In the genomic region with DNA sequence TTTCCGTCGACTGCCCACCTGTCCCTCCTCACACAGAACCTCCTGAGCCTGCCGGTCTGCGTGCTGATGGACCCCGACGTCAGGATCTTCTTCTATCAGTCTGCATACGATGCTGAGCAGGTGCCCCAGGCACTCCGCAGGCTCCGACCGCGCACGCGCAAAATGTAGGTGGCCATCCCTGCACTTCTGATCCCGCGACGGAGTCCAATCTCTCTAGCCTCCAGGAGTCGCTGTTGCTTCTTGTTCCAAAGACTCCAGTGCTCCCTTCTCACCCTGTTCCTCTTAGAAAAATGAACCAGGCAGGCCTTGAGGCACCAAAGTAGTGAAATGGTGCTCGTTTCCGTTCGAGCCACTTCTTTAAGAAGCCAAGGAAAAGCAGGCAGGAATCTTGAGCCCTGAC, we compare ENCODE assay signal across 9 mouse cellular contexts. TPM values are rescaled to one million over a fixed set of nuclear protein-coding genes. Genes with fewer than 3 reads are reported as not detected.
A peak's percentile ranks its signal among the peaks of the same experiment; 100 is the strongest.
DNase-seq lines count a peak whose midpoint lies in the region; ATAC-seq and TF ChIP-seq lines count a peak whose summit lies in the region.
"Had no signal": no experiment of that assay in that cellular context is flagged by ENCODE, and none has a peak within 500 bp of the region (broad histone marks: within the 10 kb centered on the region; RNA-seq: fewer than 3 reads in every experiment).

No protein-coding gene starts in this region.

- ATAC-seq in forebrain, embryonic 11.5 days (replicated peaks; ENCODE audit: low FRiP score) = no peak
- 0 out of 2 replicates have a peak, but pooled peaks have one; percentile 28 for ATAC-seq in midbrain, embryonic 16.5 days
- no peak for ATAC-seq in erythroblast, adult 5-6 weeks (replicated peaks; ENCODE audit: low FRiP score, poor library complexity, severe bottlenecking)

- no peak overlapping the region for H3K4me2 ChIP-seq in forebrain, embryonic 11.5 days (ENCODE audit: low read depth, low read length, severe bottlenecking)
- H3K4me2 ChIP-seq in midbrain, embryonic 16.5 days (ENCODE audit: low read length) = peak overlapping the region; percentile 25
- H3K4me2 ChIP-seq: embryonic facial prominence, embryonic 13.5 days had no signal

- no peak overlapping the region for H3K27ac ChIP-seq in forebrain, embryonic 11.5 days (ENCODE audit: low read depth, low read length)
- H3K27ac ChIP-seq in layer of hippocampus, adult 2 months = no peak overlapping the region
- no peak overlapping the region for H3K27ac ChIP-seq in midbrain, embryonic 16.5 days (ENCODE audit: low read length)
- H3K27ac ChIP-seq: embryonic facial prominence, embryonic 13.5 days had no signal

- no peak overlapping the region for H3K9ac ChIP-seq in forebrain, embryonic 11.5 days (ENCODE audit: low read length)
- H3K9ac ChIP-seq in midbrain, embryonic 16.5 days (ENCODE audit: low read depth, low read length) = no peak overlapping the region
- H3K9ac ChIP-seq: embryonic facial prominence, embryonic 13.5 days had no signal

- 21% methylated on average over 20 of the region's 20 CpGs for WGBS in forebrain, embryonic 11.5 days
- WGBS in midbrain, embryonic 16.5 days = 20% methylated on average over 20 of the region's 20 CpGs

- peak; percentile 18 for DNase-seq in ovary, postnatal 14 days (ENCODE audit: low spot score)
- DNase-seq in ovary, postnatal 10 days (ENCODE audit: low spot score) = no peak
- DNase-seq in brain, embryonic 14.5 days (ENCODE audit: low read depth) = peak; percentile 78
- DNase-seq in forebrain, embryonic 11.5 days (ENCODE audit: low spot score) = peak; percentile 69
- DNase-seq in layer of hippocampus, adult 2 months (ENCODE audit: low spot score in 2 of 2) = peak in 1 of 2 experiments; percentile 45
- DNase-seq in thymus, postnatal 25 days = no peak

- no peak for TF ChIP-seq POLR2A in brain, embryonic 14.5 days (IDR thresholded peaks at IDR 0.05; ENCODE audit: borderline replicate concordance, extremely low read depth, insufficient read depth, insufficient read length, poor library complexity, severe bottlenecking)

- H3K27me3 ChIP-seq in forebrain, embryonic 11.5 days (ENCODE audit: control insufficient read depth, insufficient read depth, low read length) = no peaks in the 10 kb centered on the region
- H3K27me3 ChIP-seq in midbrain, embryonic 16.5 days (ENCODE audit: control insufficient read depth, insufficient read depth, low read depth, low read length) = peaks cover 3% of the 10 kb centered on the region; the same call in 1 of the 2 replicates

- TF ChIP-seq CTCF in brain, embryonic 14.5 days (IDR thresholded peaks at IDR 0.05; ENCODE audit: borderline replicate concordance, extremely low read depth, insufficient read depth, insufficient read length) = peak; percentile 50; the same call in 1 of the 2 replicates
- peak; percentile 70 for TF ChIP-seq CTCF in layer of hippocampus, adult 2 months (conservative IDR thresholded peaks at IDR 0.05)

- H3K4me1 ChIP-seq in forebrain, embryonic 11.5 days (replicated peaks; ENCODE audit: control insufficient read depth, insufficient read depth, low read length) = no peaks in the 10 kb centered on the region
- no peaks in the 10 kb centered on the region; the same call in 1 of the 2 replicates for H3K4me1 ChIP-seq in midbrain, embryonic 16.5 days (ENCODE audit: control insufficient read depth, insufficient read depth, low read length)
- H3K4me1 ChIP-seq: embryonic facial prominence, embryonic 13.5 days had no signal

- H3K36me3 ChIP-seq in forebrain, embryonic 11.5 days (ENCODE audit: control insufficient read depth, insufficient read depth, low read length) = no peaks in the 10 kb centered on the region
- H3K36me3 ChIP-seq in midbrain, embryonic 16.5 days (ENCODE audit: control insufficient read depth, insufficient read depth, low read length) = no peaks in the 10 kb centered on the region
- H3K36me3 ChIP-seq: embryonic facial prominence, embryonic 13.5 days had no signal

- H3K9me3 ChIP-seq in forebrain, embryonic 11.5 days (ENCODE audit: control insufficient read depth, low read length) = no peaks in the 10 kb centered on the region
- no peaks in the 10 kb centered on the region for H3K9me3 ChIP-seq in midbrain, embryonic 16.5 days (replicated peaks; ENCODE audit: control insufficient read depth, low read length, poor library complexity, severe bottlenecking)
- H3K9me3 ChIP-seq: embryonic facial prominence, embryonic 13.5 days had no signal

- H3K4me3 ChIP-seq in forebrain, embryonic 11.5 days (ENCODE audit: low read depth, low read length) = no peak overlapping the region
- no peak overlapping the region for H3K4me3 ChIP-seq in layer of hippocampus, adult 2 months
- H3K4me3 ChIP-seq in midbrain, embryonic 16.5 days (ENCODE audit: low read depth, low read length) = no peak overlapping the region
- H3K4me3 ChIP-seq: embryonic facial prominence, embryonic 13.5 days had no signal

RNA-seq across cellular contexts. Expression of gene Ncf4, which starts 10.2 kb away (rescaled TPM):
- polyA plus RNA-seq in brain, embryonic 14.5 days (2012; rRNA removed) = 0.66 and 1.1 TPM in 2 replicates
- 4.7 and 8.2 TPM in 2 replicates for polyA plus RNA-seq in forebrain, embryonic 11.5 days (2014; fragmentation: Nextera tagmentation; extraction: Ambion mirVana)
- total RNA-seq in layer of hippocampus, adult 2 months (2021) = 1 to 10 TPM in 1 of 2 experiments, under 1 TPM in 1; 0.69 to 2.0 TPM
- polyA plus RNA-seq in midbrain, embryonic 16.5 days (2015; fragmentation: Nextera tagmentation; extraction: Ambion mirVana) = 0.54 and 1.6 TPM in 2 replicates
- 95.7 and 115 TPM in 2 replicates for total RNA-seq in erythroblast, adult 5-6 weeks (2015; ENCODE audit: low replicate concordance)
- 33.8 and 63.7 TPM in 2 replicates for total RNA-seq in erythroblast, adult 5-6 weeks (2017; ENCODE audit: low replicate concordance)

RNA-seq across cellular contexts. Expression of gene Pvalb, which starts 48.6 kb away (rescaled TPM):
- 1.00 and 2.9 TPM in 2 replicates for polyA plus RNA-seq in brain, embryonic 14.5 days (2012; rRNA removed)
- polyA plus RNA-seq in forebrain, embryonic 11.5 days (2014; fragmentation: Nextera tagmentation; extraction: Ambion mirVana) = not detected in 2 replicates
- total RNA-seq in layer of hippocampus, adult 2 months (2021) = 10 to 100 TPM; 57.3 to 63.3 TPM
- polyA plus RNA-seq in midbrain, embryonic 16.5 days (2015; fragmentation: Nextera tagmentation; extraction: Ambion mirVana) = 1.3 and 1.8 TPM in 2 replicates
- not detected in 2 replicates for total RNA-seq in erythroblast, adult 5-6 weeks (2015; ENCODE audit: low replicate concordance)
- total RNA-seq in erythroblast, adult 5-6 weeks (2017; ENCODE audit: low replicate concordance) = not detected in 2 replicates
- polyA plus RNA-seq: embryonic facial prominence, embryonic 13.5 days had no signal

RNA-seq across cellular contexts. Expression of gene Csf2rb2, which starts 50.8 kb away (rescaled TPM):
- polyA plus RNA-seq in brain, embryonic 14.5 days (2012; rRNA removed) = 0.29 and 0.32 TPM in 2 replicates
- polyA plus RNA-seq in forebrain, embryonic 11.5 days (2014; fragmentation: Nextera tagmentation; extraction: Ambion mirVana) = 0.17 and 0.40 TPM in 2 replicates
- 1 to 10 TPM; 2.9 to 4.2 TPM for total RNA-seq in layer of hippocampus, adult 2 months (2021)
- polyA plus RNA-seq in midbrain, embryonic 16.5 days (2015; fragmentation: Nextera tagmentation; extraction: Ambion mirVana) = 0.08 and 0.11 TPM in 2 replicates
- total RNA-seq in erythroblast, adult 5-6 weeks (2015; ENCODE audit: low replicate concordance) = 6.5 and 6.9 TPM in 2 replicates
- total RNA-seq in erythroblast, adult 5-6 weeks (2017; ENCODE audit: low replicate concordance) = 0.98 and 1.4 TPM in 2 replicates

Comparison
In these comparisons a context has a peak if more than half of its experiments do, and no peak if none do; other contexts are left out.
1. DNase-seq: peak in ovary, postnatal 14 days (single experiment), brain, embryonic 14.5 days (single experiment) and forebrain, embryonic 11.5 days (single experiment); none in ovary, postnatal 10 days (single experiment) and thymus, postnatal 25 days (single experiment).